Mouse (Mus musculus): Measurements from ENCODE around the gene Eif4g3. TPM values are rescaled to one million over a fixed set of nuclear protein-coding genes. Genes with fewer than 3 reads are reported as not detected.

Eif4g3 gene
- polyA plus RNA-seq, 1 experiment from 2014 or later: 17.2 TPM

- no peaks in the 10 kb centered on the region for H3K27me3 ChIP-seq
- no peaks in the 10 kb centered on the region for H3K4me1 ChIP-seq (replicated peaks)
- no peaks in the 10 kb centered on the region for H3K9me3 ChIP-seq (replicated peaks)
- ATAC-seq (replicated peaks; ENCODE audit: insufficient number of reproducible peaks, insufficient read depth, low FRiP score, low read depth): no peak
- H3K36me3 ChIP-seq: peaks cover 40% of the 10 kb centered on the region
- no peak overlapping the region for H3K4me3 ChIP-seq
- H3K4me2 ChIP-seq: no peak overlapping the region
- no peak overlapping the region for H3K9ac ChIP-seq
- WGBS: 91% methylated on average over 5 of the region's 5 CpGs
- no peak overlapping the region for H3K27ac ChIP-seq
These were observed 217.3 kb downstream of the Eif4g3 start for GRCm38 (mm10) chr4:138210116-138210515.

- H3K4me1 ChIP-seq (replicated peaks): peaks cover 18% of the 10 kb centered on the region
- no peak for ATAC-seq (replicated peaks; ENCODE audit: insufficient number of reproducible peaks, insufficient read depth, low FRiP score, low read depth)
- no peak overlapping the region for H3K4me2 ChIP-seq
- 71% methylated on average over 3 of the region's 3 CpGs for WGBS
- no peaks in the 10 kb centered on the region for H3K27me3 ChIP-seq
- no peak overlapping the region for H3K9ac ChIP-seq
- no peak overlapping the region for H3K27ac ChIP-seq
- no peaks in the 10 kb centered on the region for H3K9me3 ChIP-seq (replicated peaks)
- H3K4me3 ChIP-seq: no peak overlapping the region
- H3K36me3 ChIP-seq: peaks cover 11% of the 10 kb centered on the region
These were observed 221.0 kb downstream of the Eif4g3 start for GRCm38 (mm10) chr4:138213861-138214260.

DNA sequence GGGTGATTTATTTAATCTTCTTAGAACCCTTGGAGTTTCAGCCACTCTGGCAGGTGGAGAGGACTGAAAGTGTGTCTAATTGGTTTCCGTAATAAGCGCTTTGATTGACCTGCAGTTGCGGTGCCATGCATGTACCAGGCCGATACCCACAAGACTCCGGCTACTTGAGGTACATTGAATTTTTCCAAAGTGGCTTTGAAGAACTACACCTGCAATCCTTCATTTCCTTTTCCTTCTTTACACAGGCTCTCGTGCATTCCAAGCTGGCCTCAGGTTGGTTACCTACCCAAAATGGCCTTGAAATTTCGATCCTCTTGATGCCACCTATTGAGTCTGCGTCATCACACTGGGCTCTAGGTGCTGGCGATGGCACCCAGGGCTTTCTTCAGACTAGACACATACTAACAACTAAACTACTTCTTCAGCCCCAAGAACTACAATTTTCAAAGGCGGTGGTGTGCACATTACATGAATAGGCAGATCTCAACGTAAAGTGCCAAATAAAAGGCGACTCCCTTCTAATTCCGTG, 222.9 kb downstream of the Eif4g3 start:
- H3K9ac ChIP-seq: peak overlapping the region; percentile 98
- H3K36me3 ChIP-seq: no peaks in the 10 kb centered on the region
- H3K27ac ChIP-seq: peak overlapping the region; percentile 100
- 44% methylated on average over 13 of the region's 13 CpGs for WGBS
- H3K4me1 ChIP-seq (replicated peaks): peaks cover 31% of the 10 kb centered on the region
- H3K4me2 ChIP-seq: peak overlapping the region; percentile 77
- peak overlapping the region; percentile 93 for H3K4me3 ChIP-seq
- H3K9me3 ChIP-seq (replicated peaks): no peaks in the 10 kb centered on the region
- no peaks in the 10 kb centered on the region for H3K27me3 ChIP-seq
- ATAC-seq (replicated peaks; ENCODE audit: insufficient number of reproducible peaks, insufficient read depth, low FRiP score, low read depth): no peak

DNA sequence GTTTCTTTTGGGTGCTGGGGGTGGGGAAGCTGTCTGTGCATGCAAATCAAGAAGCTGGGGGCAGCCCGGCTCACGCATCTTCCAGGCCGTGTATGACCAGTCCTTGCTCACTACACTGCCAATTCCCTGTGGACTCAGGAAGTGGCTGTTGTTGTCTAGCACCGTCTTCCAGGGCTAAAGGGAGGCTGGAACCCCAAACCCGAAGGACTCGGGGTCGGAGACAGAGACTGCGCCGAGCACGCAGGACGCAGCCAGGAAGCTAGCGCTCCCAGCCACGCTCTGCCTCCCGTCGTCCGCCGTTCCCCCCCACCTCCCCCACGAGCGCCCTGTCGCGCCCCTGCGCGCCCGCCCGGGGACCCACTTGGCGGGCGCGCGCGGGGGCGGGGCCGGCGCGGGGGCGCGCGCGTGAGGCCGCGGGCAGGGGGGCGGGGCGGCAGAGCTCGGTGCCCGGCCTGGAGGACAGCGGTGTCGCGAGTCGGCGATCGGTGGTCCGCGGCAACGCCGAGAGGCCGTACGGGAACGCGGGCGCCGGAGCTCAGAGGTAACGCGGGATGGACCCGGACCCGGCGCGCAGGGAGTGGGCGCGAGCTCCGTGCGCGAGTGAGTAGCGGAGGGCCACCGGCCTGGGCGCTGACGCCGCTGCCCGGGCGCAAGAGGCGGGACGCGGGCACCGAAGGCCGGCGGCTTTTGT, 223.5 kb downstream of the Eif4g3 start, which contains the start of gene Hp1bp3:
Gene Hp1bp3, plus strand, starts transcription at position 97 of the 691 bp plus-strand sequence.
- Histone ChIP-seq H3K27ac (peak within 1 kb of the TSS; percentile 100), H3K27me3 (no peaks in the 10 kb centered on the region), H3K4me3 (peak within 1 kb of the TSS; percentile 93), H3K36me3 (no peaks in the 10 kb centered on the region), H3K4me2 (peak within 1 kb of the TSS; percentile 77), H3K9ac (peak within 1 kb of the TSS; percentile 98), H3K9me3 (replicated peaks) (no peaks in the 10 kb centered on the region), H3K4me1 (replicated peaks) (peaks cover 36% of the 10 kb centered on the region)
- WGBS: under 1% methylated on average over 37 of the region's 84 CpGs
- peak; percentile 68 for ATAC-seq (replicated peaks; ENCODE audit: insufficient number of reproducible peaks, insufficient read depth, low FRiP score, low read depth)

DNA sequence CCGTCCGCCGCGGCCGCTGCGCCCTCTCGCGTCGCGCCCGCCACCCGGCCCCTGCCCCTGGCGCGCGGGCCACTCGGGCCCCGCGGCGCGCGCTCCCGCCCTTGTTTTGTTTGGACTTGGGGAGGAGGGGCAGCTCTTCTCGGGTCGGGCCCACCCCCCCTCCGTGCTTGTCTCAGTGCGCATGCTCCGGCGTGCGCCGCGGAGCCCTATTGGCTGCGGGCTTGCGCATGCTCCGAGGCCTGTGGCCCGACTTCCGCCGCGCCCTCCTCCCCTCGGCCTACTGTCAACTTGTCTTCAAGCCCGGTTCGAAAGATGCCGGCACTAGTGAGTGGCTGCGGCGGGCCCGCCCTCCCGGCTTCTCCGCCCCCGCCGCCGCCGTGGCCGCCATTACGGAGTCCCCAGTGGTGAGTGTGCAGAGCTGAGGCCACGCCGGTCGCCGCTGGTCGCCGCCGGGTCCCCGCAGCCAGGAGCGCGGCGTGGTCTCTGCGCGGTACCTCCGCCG, 224.1 kb downstream of the Eif4g3 start:
- ATAC-seq (replicated peaks; ENCODE audit: insufficient number of reproducible peaks, insufficient read depth, low FRiP score, low read depth): peak; percentile 97
- Histone ChIP-seq H3K27ac (peak overlapping the region; percentile 100), H3K4me1 (replicated peaks) (peaks cover 36% of the 10 kb centered on the region), H3K27me3 (no peaks in the 10 kb centered on the region), H3K4me3 (peak overlapping the region; percentile 93), H3K4me2 (peak overlapping the region; percentile 77), H3K9ac (peak overlapping the region; percentile 98), H3K9me3 (replicated peaks) (no peaks in the 10 kb centered on the region), H3K36me3 (peaks cover under 1% of the 10 kb centered on the region)
- WGBS: under 1% methylated on average over 61 of the region's 68 CpGs

DNA sequence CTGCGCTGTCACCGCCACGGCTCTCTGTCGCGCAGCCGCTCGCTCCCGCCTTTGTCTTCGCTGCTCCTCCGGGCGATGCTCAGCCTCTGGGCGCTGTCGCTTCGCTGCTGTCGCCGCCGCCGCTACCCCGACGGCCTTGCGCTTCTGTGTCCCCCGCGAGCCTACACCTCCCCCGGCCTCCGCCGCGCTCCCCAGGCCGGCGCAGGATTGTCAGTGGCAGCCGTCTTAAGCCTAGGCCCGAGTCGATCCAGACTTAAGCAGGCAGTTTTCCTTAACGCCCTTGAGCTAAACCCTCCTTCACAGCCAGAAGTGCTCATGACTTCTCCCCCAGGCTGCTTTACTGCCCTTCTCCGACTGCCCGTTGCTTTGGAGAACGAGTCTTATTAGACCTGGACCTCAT, 224.6 kb downstream of the Eif4g3 start:
- Histone ChIP-seq H3K4me1 (replicated peaks) (peaks cover 40% of the 10 kb centered on the region), H3K27ac (peak overlapping the region; percentile 93), H3K4me3 (peak overlapping the region; percentile 93), H3K27me3 (no peaks in the 10 kb centered on the region), H3K9ac (peak overlapping the region; percentile 96), H3K9me3 (replicated peaks) (no peaks in the 10 kb centered on the region), H3K36me3 (peaks cover 5% of the 10 kb centered on the region), H3K4me2 (peak overlapping the region; percentile 74)
- ATAC-seq (replicated peaks; ENCODE audit: insufficient number of reproducible peaks, insufficient read depth, low FRiP score, low read depth): peak; percentile 17; the same call in 1 of the 2 replicates
- under 1% methylated on average over 36 of the region's 36 CpGs for WGBS

DNA sequence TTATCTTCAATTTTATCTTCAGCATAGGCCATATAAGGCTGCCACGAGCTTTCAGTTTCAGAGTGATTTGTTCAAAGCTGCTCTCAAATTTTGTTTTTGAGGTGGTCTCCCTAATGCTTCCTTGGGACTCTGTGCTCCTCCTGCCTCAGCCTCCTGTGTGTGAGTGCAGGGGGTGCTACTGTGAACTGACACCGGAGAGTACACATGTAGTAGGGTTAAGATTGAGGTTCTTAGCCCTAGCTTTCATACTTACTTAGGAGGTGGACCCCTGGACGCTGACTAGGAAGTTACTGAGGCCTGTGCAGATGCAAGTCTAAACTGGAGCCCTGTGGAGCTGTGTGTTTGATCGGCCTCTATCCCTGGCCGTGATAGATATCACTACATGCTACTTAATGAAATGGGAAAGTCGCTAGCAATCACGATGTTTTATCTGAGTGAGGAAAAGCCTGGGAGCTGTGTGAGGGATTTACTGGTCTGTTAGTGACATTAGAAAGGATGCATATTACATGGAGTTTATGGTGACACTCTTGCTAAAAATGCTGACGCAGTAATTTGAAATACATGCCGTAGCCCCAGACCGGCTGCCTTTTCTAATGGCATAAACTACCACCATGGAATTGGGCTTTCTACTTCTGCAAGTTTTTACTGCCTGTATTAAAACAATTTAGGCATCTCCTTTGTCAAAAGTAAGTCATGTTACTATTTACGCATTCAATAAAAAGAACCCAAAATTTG, 225.3 kb downstream of the Eif4g3 start:
- no peaks in the 10 kb centered on the region for H3K9me3 ChIP-seq (replicated peaks)
- H3K27ac ChIP-seq: peak overlapping the region; percentile 93; the same call in 1 of the 2 replicates
- 69% methylated on average over 11 of the region's 11 CpGs for WGBS
- peak overlapping the region; percentile 96 for H3K9ac ChIP-seq
- H3K4me2 ChIP-seq: peak overlapping the region; percentile 74
- peaks cover 12% of the 10 kb centered on the region for H3K36me3 ChIP-seq
- H3K4me1 ChIP-seq (replicated peaks): peaks cover 40% of the 10 kb centered on the region
- no peaks in the 10 kb centered on the region for H3K27me3 ChIP-seq
- ATAC-seq (replicated peaks; ENCODE audit: insufficient number of reproducible peaks, insufficient read depth, low FRiP score, low read depth): no peak
- peak overlapping the region; percentile 93 for H3K4me3 ChIP-seq

DNA sequence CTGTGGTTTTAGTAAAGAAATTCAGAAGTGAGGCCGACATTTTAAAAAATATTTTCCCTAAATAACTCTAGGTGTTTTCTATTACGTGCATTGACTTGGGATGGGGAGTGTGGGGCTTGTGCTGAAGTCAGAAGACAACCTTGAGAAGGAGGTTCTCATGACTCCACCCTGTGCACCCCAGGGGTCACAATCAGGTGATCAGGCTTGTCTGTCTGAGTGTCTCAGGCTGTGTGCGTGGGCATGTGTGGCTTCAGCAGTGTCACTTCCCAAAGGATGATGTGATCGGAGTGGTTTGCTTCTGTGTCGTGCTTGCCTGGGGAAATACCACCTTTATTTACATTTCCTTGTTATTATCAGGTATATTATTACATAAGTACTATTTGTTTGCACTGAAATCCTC, 226.5 kb downstream of the Eif4g3 start:
- Histone ChIP-seq H3K4me2 (no peak overlapping the region), H3K36me3 (peaks cover 24% of the 10 kb centered on the region), H3K4me1 (replicated peaks) (peaks cover 40% of the 10 kb centered on the region), H3K27me3 (no peaks in the 10 kb centered on the region), H3K27ac (no peak overlapping the region), H3K9ac (no peak overlapping the region), H3K9me3 (replicated peaks) (no peaks in the 10 kb centered on the region), H3K4me3 (no peak overlapping the region)
- 83% methylated on average over 5 of the region's 5 CpGs for WGBS
- ATAC-seq (replicated peaks; ENCODE audit: insufficient number of reproducible peaks, insufficient read depth, low FRiP score, low read depth): no peak

- Histone ChIP-seq H3K4me3 (no peak overlapping the region), H3K36me3 (peaks cover 38% of the 10 kb centered on the region), H3K4me2 (no peak overlapping the region), H3K27ac (no peak overlapping the region), H3K9me3 (replicated peaks) (no peaks in the 10 kb centered on the region), H3K27me3 (no peaks in the 10 kb centered on the region), H3K4me1 (replicated peaks) (peaks cover 36% of the 10 kb centered on the region), H3K9ac (no peak overlapping the region)
- ATAC-seq (replicated peaks; ENCODE audit: insufficient number of reproducible peaks, insufficient read depth, low FRiP score, low read depth): no peak
- 78% methylated on average over 7 of the region's 7 CpGs for WGBS
These were observed 227.9 kb downstream of the Eif4g3 start for GRCm38 (mm10) chr4:138220761-138221160.

- Histone ChIP-seq H3K36me3 (peaks cover 44% of the 10 kb centered on the region), H3K27ac (0 out of 2 replicates have a peak overlapping the region, but pooled peaks have one; percentile 13), H3K27me3 (no peaks in the 10 kb centered on the region), H3K9ac (no peak overlapping the region), H3K9me3 (replicated peaks) (no peaks in the 10 kb centered on the region), H3K4me2 (no peak overlapping the region), H3K4me3 (no peak overlapping the region), H3K4me1 (replicated peaks) (peaks cover 33% of the 10 kb centered on the region)
- WGBS: 72% methylated on average over 5 of the region's 5 CpGs
- no peak for ATAC-seq (replicated peaks; ENCODE audit: insufficient number of reproducible peaks, insufficient read depth, low FRiP score, low read depth)
These were observed 228.6 kb downstream of the Eif4g3 start for GRCm38 (mm10) chr4:138221406-138221805.

DNA sequence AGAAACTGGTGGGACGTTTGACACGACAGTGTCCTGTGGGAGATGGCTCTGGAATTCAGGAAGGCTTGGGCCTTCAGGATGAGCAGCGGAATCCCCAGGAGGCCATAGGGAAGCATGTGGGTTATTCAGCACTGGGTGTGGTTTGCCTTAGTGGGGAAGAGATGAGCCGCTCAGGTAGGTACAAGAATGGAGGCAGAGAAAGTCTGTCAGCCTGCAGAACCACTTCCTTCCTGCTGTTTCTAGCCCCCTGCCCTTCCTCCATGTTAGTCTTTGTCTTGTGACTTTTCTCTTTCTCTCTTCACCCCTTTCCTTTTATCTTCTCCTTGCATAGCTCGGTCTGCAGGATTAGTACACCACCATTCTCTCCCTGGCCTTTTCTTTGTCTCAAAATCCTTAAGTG, 229.6 kb downstream of the Eif4g3 start:
- Histone ChIP-seq H3K27me3 (no peaks in the 10 kb centered on the region), H3K27ac (no peak overlapping the region), H3K9ac (no peak overlapping the region), H3K36me3 (peaks cover 53% of the 10 kb centered on the region), H3K4me1 (replicated peaks) (peaks cover 33% of the 10 kb centered on the region), H3K9me3 (replicated peaks) (no peaks in the 10 kb centered on the region), H3K4me2 (no peak overlapping the region), H3K4me3 (no peak overlapping the region)
- WGBS: 76% methylated on average over 5 of the region's 5 CpGs
- ATAC-seq (replicated peaks; ENCODE audit: insufficient number of reproducible peaks, insufficient read depth, low FRiP score, low read depth): no peak
